Mouse (Mus musculus): ENCODE measurements around the gene Kdm4c. TPM values are rescaled to one million over a fixed set of nuclear protein-coding genes. Genes with fewer than 3 reads are reported as not detected.

Gene Kdm4c
- polyA plus RNA-seq (2014; fragmentation: Illumina TruSeq; extraction: RNeasy Lipid Tissue Mini Kit (QIAGEN cat#74804); ENCODE audit: low read depth, low replicate concordance) = 9.8 TPM

GRCm38 (mm10) chr4:74242176-74242575 lies at the start of gene Kdm4c:
Kdm4c (plus strand) TSS chr4:74242497.

Other genes with a start within 250 kb of the Kdm4c start
- gene Frmd3, start 229.1 kb upstream of the Kdm4c start, polyA plus RNA-seq (2014; fragmentation: Illumina TruSeq; extraction: RNeasy Lipid Tissue Mini Kit (QIAGEN cat#74804); ENCODE audit: low read depth, low replicate concordance) = not detected